Mouse (Mus musculus): Measurements from ENCODE around the gene 2610028H24Rik. TPM values are rescaled to one million over a fixed set of nuclear protein-coding genes. Genes with fewer than 3 reads are reported as not detected.

2610028H24Rik gene
- total RNA-seq, 2 experiments from 2014 or later: not detected

- ATAC-seq (replicated peaks; ENCODE audit: poor library complexity, severe bottlenecking): peak; percentile 69
Observed at GRCm38 (mm10) chr10:76486302-76486701, 37.4 kb downstream of the 2610028H24Rik start.

GRCm38 (mm10) chr10:76488265-76488664 is 39.4 kb downstream of the 2610028H24Rik start:
- peak; percentile 40; the same call in 1 of the 2 replicates for ATAC-seq (replicated peaks; ENCODE audit: poor library complexity, severe bottlenecking)

- ATAC-seq (replicated peaks; ENCODE audit: poor library complexity, severe bottlenecking): peak; percentile 77
Observed at GRCm38 (mm10) chr10:76489205-76489604, 40.3 kb downstream of the 2610028H24Rik start.

- no peak for ATAC-seq (replicated peaks; ENCODE audit: poor library complexity, severe bottlenecking)
Observed at GRCm38 (mm10) chr10:76493527-76493926, 44.6 kb downstream of the 2610028H24Rik start.

- no peak for ATAC-seq (replicated peaks; ENCODE audit: poor library complexity, severe bottlenecking)
Observed at GRCm38 (mm10) chr10:76495501-76495900, 46.6 kb downstream of the 2610028H24Rik start.

DNA sequence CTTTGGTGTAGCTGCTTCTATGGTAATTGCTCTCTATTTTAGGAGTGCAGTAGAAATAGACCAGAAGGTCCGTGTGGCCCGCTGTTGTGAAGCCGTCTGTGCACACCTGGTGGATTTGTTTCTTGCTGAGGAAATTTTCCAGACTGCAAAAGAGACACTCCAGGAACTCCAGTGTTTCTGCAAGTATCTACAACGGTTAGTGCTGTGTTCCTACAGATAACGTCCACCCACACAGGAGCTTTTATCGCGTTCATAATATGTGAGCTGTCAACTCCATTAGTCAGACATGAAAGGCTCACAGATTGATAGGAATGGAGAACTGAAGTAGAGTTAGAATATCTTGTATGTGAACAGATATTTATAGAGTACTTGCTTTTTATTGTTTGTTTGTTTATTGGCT is 47.5 kb downstream of the 2610028H24Rik start:
- ATAC-seq (replicated peaks; ENCODE audit: poor library complexity, severe bottlenecking): no peak

DNA sequence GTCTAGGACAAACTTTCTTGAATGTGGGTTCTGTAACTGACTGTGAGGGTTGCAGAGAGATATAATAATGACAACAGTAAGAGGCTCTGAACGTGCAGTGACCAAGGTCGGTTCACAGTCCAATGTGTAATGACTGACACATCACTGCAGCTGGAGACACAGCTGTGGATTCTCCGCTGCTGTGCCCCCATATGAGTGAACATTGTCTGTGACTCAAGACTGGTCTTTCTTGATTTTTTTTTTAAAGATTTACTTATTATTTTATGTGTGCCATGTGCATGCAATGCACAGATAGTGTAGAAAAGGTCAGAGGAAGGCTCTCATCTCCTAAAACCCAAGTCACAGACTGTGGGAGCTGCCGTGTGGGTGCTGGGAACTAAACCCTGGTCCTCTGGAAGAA is 48.6 kb downstream of the 2610028H24Rik start:
- ATAC-seq (replicated peaks; ENCODE audit: poor library complexity, severe bottlenecking): no peak

- no peak for ATAC-seq (replicated peaks; ENCODE audit: poor library complexity, severe bottlenecking)
Observed at GRCm38 (mm10) chr10:76504271-76504943, 55.5 kb downstream of the 2610028H24Rik start.

GRCm38 (mm10) chr10:76505865-76506264 is 57.0 kb downstream of the 2610028H24Rik start:
- no peak for ATAC-seq (replicated peaks; ENCODE audit: poor library complexity, severe bottlenecking)

Other genes starting within 250 kb of the 2610028H24Rik start
- gene Prmt2, start 211.2 kb upstream of the 2610028H24Rik start, total RNA-seq (2014; fragmentation: Nextera tagmentation): 3.5 TPM in 1 of 2 replicates, not detected in the other
- gene Prmt2, start 211.2 kb upstream of the 2610028H24Rik start, total RNA-seq (2017): 0.41 and 1.5 TPM in 2 replicates
- not detected in 2 replicates for gene S100b, start 195.2 kb upstream of the 2610028H24Rik start, total RNA-seq (2014; fragmentation: Nextera tagmentation)
- not detected in 2 replicates for gene S100b, start 195.2 kb upstream of the 2610028H24Rik start, total RNA-seq (2017)
- 4.4 and 6.6 TPM in 2 replicates for gene Dip2a, start 103.8 kb upstream of the 2610028H24Rik start, total RNA-seq (2014; fragmentation: Nextera tagmentation)
- gene Dip2a, start 103.8 kb upstream of the 2610028H24Rik start, total RNA-seq (2017): 1.2 and 2.3 TPM in 2 replicates
- gene AC141477.1, start 8.6 kb upstream of the 2610028H24Rik start, total RNA-seq (2014; fragmentation: Nextera tagmentation): 12.7 TPM in 1 of 2 replicates, not detected in the other
- gene AC141477.1, start 8.6 kb upstream of the 2610028H24Rik start, total RNA-seq (2017): 10.5 TPM in 1 of 2 replicates, not detected in the other
- gene Pcnt, start 6.3 kb upstream of the 2610028H24Rik start, total RNA-seq (2014; fragmentation: Nextera tagmentation): 39.5 and 41.9 TPM in 2 replicates
- gene Pcnt, start 6.3 kb upstream of the 2610028H24Rik start, total RNA-seq (2017): 53.6 and 55.6 TPM in 2 replicates
- gene Mcm3ap, start 19.8 kb downstream of the 2610028H24Rik start, total RNA-seq (2014; fragmentation: Nextera tagmentation): 63.4 and 84.6 TPM in 2 replicates
- gene Mcm3ap, start 19.8 kb downstream of the 2610028H24Rik start, total RNA-seq (2017): 50.6 and 60.1 TPM in 2 replicates
- gene Ybey, start 20.0 kb downstream of the 2610028H24Rik start, total RNA-seq (2014; fragmentation: Nextera tagmentation): 3.1 and 3.6 TPM in 2 replicates
- gene Ybey, start 20.0 kb downstream of the 2610028H24Rik start, total RNA-seq (2017): 4.3 and 6.5 TPM in 2 replicates
- gene Lss, start 82.5 kb downstream of the 2610028H24Rik start, total RNA-seq (2014; fragmentation: Nextera tagmentation): 1.8 and 13.6 TPM in 2 replicates
- gene Lss, start 82.5 kb downstream of the 2610028H24Rik start, total RNA-seq (2017): 4.9 and 5.7 TPM in 2 replicates
- gene Spatc1l, start 113.2 kb downstream of the 2610028H24Rik start, total RNA-seq (2014; fragmentation: Nextera tagmentation): not detected in 2 replicates
- gene Spatc1l, start 113.2 kb downstream of the 2610028H24Rik start, total RNA-seq (2017): not detected in 2 replicates
- gene Ftcd, start 126.6 kb downstream of the 2610028H24Rik start, total RNA-seq (2014; fragmentation: Nextera tagmentation): not detected in 2 replicates
- not detected in 2 replicates for gene Ftcd, start 126.6 kb downstream of the 2610028H24Rik start, total RNA-seq (2017)
- not detected in 2 replicates for gene Col6a2, start 174.5 kb downstream of the 2610028H24Rik start, total RNA-seq (2014; fragmentation: Nextera tagmentation)
- 0.13 TPM in 1 of 2 replicates, not detected in the other for gene Col6a2, start 174.5 kb downstream of the 2610028H24Rik start, total RNA-seq (2017)